Mouse (Mus musculus): ENCODE measurements around the gene Rims3. TPM values are rescaled to one million over a fixed set of nuclear protein-coding genes. Genes with fewer than 3 reads are reported as not detected.
A peak's percentile ranks its signal among the peaks of the same experiment; 100 is the strongest.

Gene Rims3
- polyA plus RNA-seq, 1 experiment, result 56.3 TPM

GRCm38 (mm10) chr4:120890754-120891440, 36.3 kb downstream of the Rims3 start:
- no peak for DNase-seq (ENCODE audit: extremely low spot score in 1 of 2, low spot score in 1 of 2)

GRCm38 (mm10) chr4:120891960-120892359, 37.3 kb downstream of the Rims3 start:
- DNase-seq (ENCODE audit: extremely low spot score in 1 of 2, low spot score in 1 of 2), result no peak

GRCm38 (mm10) chr4:120892516-120892915, 37.9 kb downstream of the Rims3 start:
- DNase-seq (ENCODE audit: extremely low spot score in 1 of 2, low spot score in 1 of 2), result no peak

- no peak for DNase-seq (ENCODE audit: extremely low spot score in 1 of 2, low spot score in 1 of 2)
These were observed 39.2 kb downstream of the Rims3 start for GRCm38 (mm10) chr4:120893656-120894401.

GRCm38 (mm10) chr4:120894584-120894983, 40.0 kb downstream of the Rims3 start:
- no peak for DNase-seq (ENCODE audit: extremely low spot score in 1 of 2, low spot score in 1 of 2)

GRCm38 (mm10) chr4:120895226-120895625, 40.6 kb downstream of the Rims3 start:
- DNase-seq (ENCODE audit: extremely low spot score in 1 of 2, low spot score in 1 of 2), result no peak

- DNase-seq (ENCODE audit: extremely low spot score in 1 of 2, low spot score in 1 of 2), result no peak
These were observed 41.4 kb downstream of the Rims3 start for GRCm38 (mm10) chr4:120895810-120896584.

- no peak for DNase-seq (ENCODE audit: extremely low spot score in 1 of 2, low spot score in 1 of 2)
These were observed 49.9 kb downstream of the Rims3 start for GRCm38 (mm10) chr4:120904533-120904932.

- no peak for DNase-seq (ENCODE audit: extremely low spot score in 1 of 2, low spot score in 1 of 2)
These were observed 51.0 kb downstream of the Rims3 start for GRCm38 (mm10) chr4:120905644-120906043.

- peak in 1 of 2 experiments; percentile 76 for DNase-seq (ENCODE audit: extremely low spot score in 1 of 2, low spot score in 1 of 2)
These were observed 55.0 kb downstream of the Rims3 start for GRCm38 (mm10) chr4:120909558-120910150.

- DNase-seq (ENCODE audit: extremely low spot score in 1 of 2, low spot score in 1 of 2), result no peak
These were observed 56.5 kb downstream of the Rims3 start for GRCm38 (mm10) chr4:120911086-120911485.

GRCm38 (mm10) chr4:120912866-120913265, 58.2 kb downstream of the Rims3 start:
- DNase-seq (ENCODE audit: extremely low spot score in 1 of 2, low spot score in 1 of 2), result no peak

GRCm38 (mm10) chr4:120913443-120913842, 58.8 kb downstream of the Rims3 start:
- DNase-seq (ENCODE audit: extremely low spot score in 1 of 2, low spot score in 1 of 2), result no peak

- no peak for DNase-seq (ENCODE audit: extremely low spot score in 1 of 2, low spot score in 1 of 2)
These were observed 59.2 kb downstream of the Rims3 start for GRCm38 (mm10) chr4:120913861-120914260.

- no peak for DNase-seq (ENCODE audit: extremely low spot score in 1 of 2, low spot score in 1 of 2)
These were observed 59.9 kb downstream of the Rims3 start for GRCm38 (mm10) chr4:120914501-120914900.

GRCm38 (mm10) chr4:120921461-120921860, 66.8 kb downstream of the Rims3 start:
- DNase-seq (ENCODE audit: extremely low spot score in 1 of 2, low spot score in 1 of 2), result no peak

GRCm38 (mm10) chr4:120924554-120925299, 70.1 kb downstream of the Rims3 start, which contains the start of gene Exo5:
Exo5 (minus strand) TSS chr4:120925017.
- peak; percentile 83 to 90 for DNase-seq (ENCODE audit: extremely low spot score in 1 of 2, low spot score in 1 of 2)

GRCm38 (mm10) chr4:120925386-120925785, 70.8 kb downstream of the Rims3 start:
- peak in 1 of 2 experiments; percentile 50 for DNase-seq (ENCODE audit: extremely low spot score in 1 of 2, low spot score in 1 of 2)

- DNase-seq (ENCODE audit: extremely low spot score in 1 of 2, low spot score in 1 of 2), result no peak
These were observed 74.1 kb downstream of the Rims3 start for GRCm38 (mm10) chr4:120928686-120929085.

GRCm38 (mm10) chr4:120930736-120931135, 76.1 kb downstream of the Rims3 start:
- DNase-seq (ENCODE audit: extremely low spot score in 1 of 2, low spot score in 1 of 2), result no peak

Measured in frontal cortex, adult 2 months (tissue).